Mouse (Mus musculus) CH12.LX (cell line): ENCODE results near the gene Pbrm1. TPM values are rescaled to one million over a fixed set of nuclear protein-coding genes. Genes with fewer than 3 reads are reported as not detected.
A peak's percentile ranks its signal among the peaks of the same experiment; 100 is the strongest.

Source experiments
- DNase-seq: peaks from one replicate; pipeline ENCODE4 v3.0.0-alpha.2; 2013; ENCODE audit errors: extremely low read depth
- H3K27ac ChIP-seq: 2 replicates; pipeline ENCODE4 v1.5.1; 2012; ENCODE audit warnings: low read depth, mild to moderate bottlenecking, control low read depth, moderate library complexity; ENCODE audit not compliant: insufficient read depth
- H3K27me3 ChIP-seq: replicated peaks from 2 replicates; pipeline ENCODE3; 2012; ENCODE audit warnings: inconsistent platforms
- H3K36me3 ChIP-seq, 2 experiments: replicated peaks in 1 of 2; 2 replicates each; pipeline versions ENCODE3 to v1.6.1; 2012; ENCODE audit warnings: inconsistent platforms in 1 of 2, low read length in 1 of 2, mild to moderate bottlenecking in 1 of 2, mixed read lengths in 1 of 2, moderate library complexity in 1 of 2; ENCODE audit not compliant: control insufficient read depth in 1 of 2, insufficient read depth in 1 of 2
- H3K4me1 ChIP-seq, 2 experiments: 2 replicates each; pipeline ENCODE4 v1.6.1; 2012; ENCODE audit warnings: inconsistent platforms in 1 of 2, moderate library complexity in 1 of 2; ENCODE audit not compliant: insufficient read depth in 2 of 2, control insufficient read depth in 1 of 2
- H3K4me2 ChIP-seq: 2 replicates; pipeline ENCODE4 v1.6.1; 2012; ENCODE audit warnings: low read depth, mild to moderate bottlenecking, control low read depth; ENCODE audit not compliant: poor library complexity, insufficient read depth, severe bottlenecking
- H3K4me3 ChIP-seq, 3 experiments: fragments of 150-350 bp in 1 of 3; sonication (generic) in 1 of 3; replicated peaks in 1 of 3; 2 replicates each; pipeline versions ENCODE3 to v1.5.1; 2011 to 2012; ENCODE audit warnings: low read depth in 2 of 3, low read length in 2 of 3, mild to moderate bottlenecking in 2 of 3, moderate library complexity in 2 of 3, control low read depth in 1 of 3, improper control_type of control experiment in 1 of 3, inconsistent platforms in 1 of 3, mixed read lengths in 1 of 3; ENCODE audit not compliant: poor library complexity in 1 of 3
- H3K79me2 ChIP-seq: replicated peaks from 2 replicates; pipeline ENCODE4 v1.6.1; 2012; ENCODE audit warnings: mild to moderate bottlenecking, moderate library complexity; ENCODE audit not compliant: control insufficient read depth, poor library complexity, insufficient read depth, severe bottlenecking; ENCODE audit errors: extremely low read depth
- H3K9ac ChIP-seq: 2 replicates; pipeline ENCODE4 v1.6.1; 2012; ENCODE audit warnings: low read depth, mild to moderate bottlenecking, control low read depth, moderate library complexity; ENCODE audit not compliant: insufficient read depth
- H3K9me3 ChIP-seq: replicated peaks from 2 replicates; pipeline ENCODE3; 2012; ENCODE audit warnings: low read length, inconsistent platforms, mixed read lengths
- BHLHE40 ChIP-seq: IDR thresholded peaks from 2 replicates; pipeline ENCODE4 v1.6.1; 2011; ENCODE audit warnings: mild to moderate bottlenecking, low read depth, low read length, improper control_type of control experiment
- CHD2 ChIP-seq: IDR thresholded peaks from 2 replicates; pipeline ENCODE4 v1.6.1; 2011; ENCODE audit warnings: low read length, improper control_type of control experiment
- CTCF ChIP-seq, 2 experiments: IDR thresholded peaks in 1 of 2; conservative IDR thresholded peaks in 1 of 2; 2 replicates each; pipeline ENCODE4 v1.5.1; 2011 to 2012; ENCODE audit warnings: low read depth in 2 of 2, low read length in 2 of 2, improper control_type of control experiment in 1 of 2, inconsistent platforms in 1 of 2, mild to moderate bottlenecking in 1 of 2, moderate library complexity in 1 of 2
- E2F4 ChIP-seq: IDR thresholded peaks from 2 replicates; pipeline ENCODE4 v1.6.1; 2011; ENCODE audit warnings: low read depth, low read length, improper control_type of control experiment; ENCODE audit not compliant: insufficient replicate concordance
- ELF1 ChIP-seq: IDR thresholded peaks from 2 replicates; pipeline ENCODE4 v1.6.1; 2014; ENCODE audit warnings: low read depth, mild to moderate bottlenecking, inconsistent platforms, low read length, improper control_type of control experiment
- IRF4 ChIP-seq: IDR thresholded peaks from 2 replicates; pipeline ENCODE4 v1.6.1; 2014; ENCODE audit warnings: low read depth, mild to moderate bottlenecking, inconsistent platforms, low read length, improper control_type of control experiment
- JUN ChIP-seq: IDR thresholded peaks from 2 replicates; pipeline ENCODE4 v1.6.1; 2011; ENCODE audit warnings: low read depth, mild to moderate bottlenecking, low read length, improper control_type of control experiment, moderate library complexity; ENCODE audit not compliant: insufficient read depth
- MAFK ChIP-seq: IDR thresholded peaks from 2 replicates; pipeline ENCODE4 v1.6.1; 2011; ENCODE audit warnings: low read length, improper control_type of control experiment; ENCODE audit not compliant: insufficient replicate concordance
- MAX ChIP-seq: IDR thresholded peaks from 2 replicates; pipeline ENCODE4 v1.6.1; 2011; ENCODE audit warnings: low read length, improper control_type of control experiment
- MEF2A ChIP-seq: IDR thresholded peaks from 2 replicates; pipeline ENCODE4 v1.6.1; 2014; ENCODE audit warnings: low read depth, mild to moderate bottlenecking, inconsistent platforms, low read length, improper control_type of control experiment, borderline replicate concordance
- NRF1 ChIP-seq: IDR thresholded peaks from 2 replicates; pipeline ENCODE4 v1.6.1; 2014; ENCODE audit warnings: low read depth, mild to moderate bottlenecking, inconsistent platforms, low read length, improper control_type of control experiment, moderate library complexity
- PAX5 ChIP-seq: IDR thresholded peaks from 2 replicates; pipeline ENCODE4 v1.6.1; 2012; ENCODE audit warnings: low read length, inconsistent platforms, mixed read lengths
- POLR2AphosphoS2 ChIP-seq: IDR thresholded peaks from 2 replicates; pipeline ENCODE4 v1.6.1; 2011; ENCODE audit warnings: low read depth, low read length, improper control_type of control experiment
- SIN3A ChIP-seq: IDR thresholded peaks from 2 replicates; pipeline ENCODE4 v1.6.1; 2012; ENCODE audit warnings: low read length, improper control_type of control experiment, inconsistent platforms
- TCF12 ChIP-seq: IDR thresholded peaks from 2 replicates; pipeline ENCODE4 v1.6.1; 2014; ENCODE audit warnings: low read depth, mild to moderate bottlenecking, inconsistent platforms, low read length, improper control_type of control experiment
- ZMIZ1 ChIP-seq: IDR thresholded peaks from 2 replicates; pipeline ENCODE4 v1.6.1; 2012; ENCODE audit warnings: low read depth, mild to moderate bottlenecking, inconsistent platforms, low read length, improper control_type of control experiment
- ZNF384 ChIP-seq: IDR thresholded peaks from 2 replicates; pipeline ENCODE4 v1.6.1; 2012; ENCODE audit warnings: low read depth, low read length, improper control_type of control experiment, inconsistent platforms
- dilution Hi-C: fragments of 300-500 bp; cut with MboI; formaldehyde crosslinking; loops from 2 replicates; pipeline ENCODE4 v1.14.3; 2020; ENCODE audit warnings: low sequenced_read_pairs; ENCODE audit not compliant: extremely low pct_unique_long_range_greater_than_20kb, extremely low pct_ligation_motif_present
- in situ Hi-C: fragments of 300-500 bp; cut with MboI; formaldehyde crosslinking; loops from 3 replicates; pipeline ENCODE4 v1.14.3; 2019; ENCODE audit warnings: low sequenced_read_pairs, low pct_ligation_motif_present, low pct_unique_long_range_greater_than_20kb, mixed read lengths
- polyA plus RNA-seq: library from polyadenylated mRNA; unstranded; fragments of >175 nt; gene quantifications from 2 replicates; pipeline ENCODE4 v1.2.1, GENCODE M21; 2012; ENCODE audit warnings: low read depth; ENCODE audit not compliant: insufficient read length
- total RNA-seq, 2 experiments: library from RNA; depleted of rRNA; stranded (reverse); fragments of 300-350 nt in 1 of 2; fragments of >200 nt in 1 of 2; gene quantifications; 2 replicates each; pipeline ENCODE4 v1.2.3; 2012 to 2014

The Pbrm1 gene
- total and polyA plus RNA-seq, 3 experiments, result 20.4 to 28.8 (median 22.6) TPM

- Histone ChIP-seq H3K79me2 (no peaks in the 10 kb centered on the region), H3K36me3 (peaks cover 27 to 61% of the 10 kb centered on the region in 2 experiments), H3K27ac (no peak overlapping the region), H3K4me1 (no peaks in the 10 kb centered on the region), H3K9me3 (peaks cover 3% of the 10 kb centered on the region)
- dilution Hi-C loops (no loop called here), in situ Hi-C loops (no loop called here)
- no peak for DNase-seq
- TF ChIP-seq MEF2A, result no peak
- TF ChIP-seq CHD2, result no peak
- no peak for TF ChIP-seq SIN3A
- TF ChIP-seq E2F4, result no peak
- TF ChIP-seq JUN, result no peak
- no peak for TF ChIP-seq PAX5
- TF ChIP-seq, all 38 proteins: peak for 0
- H3K9ac ChIP-seq, result no peak overlapping the region
- H3K4me3 ChIP-seq, result no peak overlapping the region
- no peak overlapping the region for H3K4me2 ChIP-seq
- no peaks in the 10 kb centered on the region for H3K27me3 ChIP-seq
These were observed 62.2 kb downstream of the Pbrm1 start for GRCm38 (mm10) chr14:31081147-31081546.

- no peaks in the 10 kb centered on the region for H3K4me1 ChIP-seq
- dilution Hi-C loops, result no loop called here
- no peak overlapping the region for H3K4me2 ChIP-seq
- in situ Hi-C loops, result no loop called here
- no peaks in the 10 kb centered on the region for H3K9me3 ChIP-seq
- DNase-seq, result no peak
- no peak overlapping the region for H3K27ac ChIP-seq
- H3K27me3 ChIP-seq, result no peaks in the 10 kb centered on the region
- peaks cover 29 to 73% of the 10 kb centered on the region in 2 experiments for H3K36me3 ChIP-seq
- no peaks in the 10 kb centered on the region for H3K79me2 ChIP-seq
- no peak overlapping the region for H3K4me3 ChIP-seq
- TF ChIP-seq POLR2AphosphoS2, result no peak
- peak in 1 of 2 experiments; percentile 46; a peak in 3 of 4 replicates for TF ChIP-seq CTCF (conservative IDR thresholded peaks at IDR 0.05 in 1 of 2, IDR thresholded peaks at IDR 0.05 in 1 of 2; ENCODE audit: low read depth in 2 of 2, low read length in 2 of 2)
- TF ChIP-seq, all 38 proteins: peak for 1
- no peak overlapping the region for H3K9ac ChIP-seq
These were observed 68.5 kb downstream of the Pbrm1 start for GRCm38 (mm10) chr14:31087433-31087832.

- dilution Hi-C loops (no loop called here), in situ Hi-C loops (no loop called here)
- no peaks in the 10 kb centered on the region for H3K27me3 ChIP-seq
- H3K79me2 ChIP-seq, result no peaks in the 10 kb centered on the region
- no peak overlapping the region for H3K4me3 ChIP-seq
- no peaks in the 10 kb centered on the region for H3K4me1 ChIP-seq
- peaks cover 29 to 70% of the 10 kb centered on the region in 2 experiments for H3K36me3 ChIP-seq
- no peaks in the 10 kb centered on the region for H3K9me3 ChIP-seq
- TF ChIP-seq CHD2 (no peak), MAX (no peak), IRF4 (no peak), MAFK (no peak), TCF12 (no peak), BHLHE40 (no peak), NRF1 (no peak), MEF2A (no peak), ZNF384 (no peak), ZMIZ1 (no peak), ELF1 (no peak), CTCF (conservative IDR thresholded peaks at IDR 0.05 in 1 of 2, IDR thresholded peaks at IDR 0.05 in 1 of 2; ENCODE audit: low read depth in 2 of 2, low read length in 2 of 2) (no peak)
- no peak for DNase-seq
- H3K4me2 ChIP-seq, result no peak overlapping the region
- H3K9ac ChIP-seq, result no peak overlapping the region
- H3K27ac ChIP-seq, result no peak overlapping the region
These were observed 69.6 kb downstream of the Pbrm1 start for GRCm38 (mm10) chr14:31088515-31088914.
